Mouse (Mus musculus): ENCODE measurements around the gene Rab8a. TPM values are rescaled to one million over a fixed set of nuclear protein-coding genes. Genes with fewer than 3 reads are reported as not detected.
A peak's percentile ranks its signal among the peaks of the same experiment; 100 is the strongest.
"Not testable (repeated sequence)": the region's sequence is repeated elsewhere in the genome, so short reads cannot be mapped to it uniquely, and the experiment has no call there.

The Rab8a gene
- polyA plus RNA-seq (2017; shearing (Covaris generic)): 100 to 1,000 TPM; 134 to 245 (median 197) TPM

DNA sequence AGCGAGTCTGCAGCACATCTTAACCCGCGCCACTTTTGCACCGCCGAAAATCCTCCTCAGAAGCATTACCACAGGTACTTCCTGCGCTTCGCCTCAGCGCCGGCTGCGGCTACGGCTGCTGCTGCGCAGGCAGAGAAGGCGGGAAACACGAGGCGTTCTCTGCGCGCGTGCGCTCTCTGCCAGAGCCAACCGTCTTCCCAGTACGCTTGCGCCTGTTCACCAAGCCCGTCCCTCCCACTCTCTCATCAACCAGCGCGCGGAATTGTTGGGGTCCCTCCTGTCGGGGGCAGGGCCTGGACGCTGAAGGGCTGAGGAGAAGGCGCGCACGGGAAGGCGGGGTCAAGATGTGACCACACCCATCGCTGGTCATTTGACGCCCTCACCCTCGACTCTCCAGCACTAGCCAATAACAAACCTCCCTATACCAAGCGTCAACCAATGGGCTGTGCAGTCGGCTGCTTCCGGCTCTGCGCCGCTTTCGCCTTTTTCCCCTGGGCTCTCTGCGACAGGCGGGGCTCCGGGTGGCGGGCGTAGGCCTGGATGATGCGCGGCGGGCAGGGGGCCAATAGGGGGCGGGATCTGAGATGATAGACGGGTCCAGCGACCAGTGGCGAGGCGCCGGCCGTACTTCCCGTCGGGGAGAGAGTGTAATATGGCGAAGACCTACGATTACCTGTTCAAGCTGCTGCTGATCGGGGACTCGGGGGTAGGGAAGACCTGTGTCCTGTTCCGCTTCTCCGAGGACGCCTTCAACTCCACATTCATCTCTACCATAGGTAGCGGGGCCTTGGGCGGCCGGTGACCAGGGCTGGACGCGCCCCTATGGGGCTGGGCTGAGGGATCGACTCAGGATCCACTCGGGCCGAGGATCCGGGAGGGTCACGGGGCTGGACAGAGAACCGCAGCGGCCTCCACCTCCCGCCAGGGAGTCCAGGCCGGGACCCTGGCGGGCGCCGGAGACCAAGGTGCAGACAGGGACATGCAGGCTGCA lies at the start of gene Rab8a:
TSS of gene Rab8a (plus strand) at position 494 of the 991 bp plus-strand sequence.
- ATAC-seq: peak; percentile 89

DNA sequence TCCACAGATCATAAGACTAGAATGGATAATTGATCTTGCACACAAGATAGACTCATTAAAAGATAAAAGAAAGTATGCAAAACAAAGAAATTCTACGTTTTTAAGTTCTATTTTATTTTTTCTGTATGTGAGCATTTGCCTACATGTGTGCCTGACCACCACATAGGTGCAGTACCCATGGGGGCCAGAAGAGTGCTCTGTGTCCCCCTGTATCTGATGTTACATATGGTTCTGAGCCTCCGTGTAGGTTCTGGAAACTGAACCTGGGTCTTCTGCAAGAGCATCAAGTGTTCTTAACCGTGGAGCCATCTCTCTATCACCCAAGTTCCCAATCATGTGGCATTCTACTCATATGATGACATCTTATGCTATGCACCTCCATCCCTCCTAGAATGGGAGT lies 48.5 kb upstream of the Rab8a start:
- ATAC-seq: no peak

DNA sequence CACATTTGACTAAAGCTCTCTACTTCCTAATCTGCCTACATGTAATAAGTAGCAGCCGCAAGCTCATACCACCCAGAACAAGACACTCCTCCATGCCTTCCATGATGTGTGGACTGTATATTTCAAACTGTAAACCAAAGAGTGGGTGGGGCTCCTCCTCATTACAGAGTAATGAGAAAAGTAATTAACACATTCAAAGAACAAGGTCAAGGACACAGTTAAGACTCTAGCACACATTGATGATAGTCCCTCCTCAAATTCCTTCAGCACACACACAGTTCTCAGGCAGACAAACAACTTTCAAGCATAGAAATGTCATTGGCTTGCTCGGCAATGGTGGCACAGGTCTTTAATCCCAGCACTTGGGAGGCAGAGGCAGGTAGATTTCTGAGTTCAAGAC lies 45.8 kb upstream of the Rab8a start:
- no peak for ATAC-seq

DNA sequence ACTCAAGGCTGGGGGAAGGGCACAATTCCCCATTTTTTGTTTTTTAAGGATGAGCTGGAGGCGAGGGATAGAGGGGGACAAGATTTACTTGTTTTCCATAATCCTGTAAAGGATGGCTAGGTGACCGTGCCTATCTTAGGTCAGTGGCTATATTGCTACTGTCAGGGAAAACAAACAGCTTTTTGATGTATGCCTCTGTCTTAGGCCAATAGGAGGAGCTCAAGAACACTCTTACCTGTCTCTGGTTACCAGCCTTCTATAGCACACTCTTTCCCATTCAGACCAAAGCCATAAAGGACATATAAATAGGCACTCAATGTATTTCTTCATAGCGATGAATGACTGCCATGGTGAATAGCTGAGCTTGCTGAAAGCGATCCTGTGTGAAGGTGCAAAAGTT lies 42.4 kb upstream of the Rab8a start:
- no peak for ATAC-seq

DNA sequence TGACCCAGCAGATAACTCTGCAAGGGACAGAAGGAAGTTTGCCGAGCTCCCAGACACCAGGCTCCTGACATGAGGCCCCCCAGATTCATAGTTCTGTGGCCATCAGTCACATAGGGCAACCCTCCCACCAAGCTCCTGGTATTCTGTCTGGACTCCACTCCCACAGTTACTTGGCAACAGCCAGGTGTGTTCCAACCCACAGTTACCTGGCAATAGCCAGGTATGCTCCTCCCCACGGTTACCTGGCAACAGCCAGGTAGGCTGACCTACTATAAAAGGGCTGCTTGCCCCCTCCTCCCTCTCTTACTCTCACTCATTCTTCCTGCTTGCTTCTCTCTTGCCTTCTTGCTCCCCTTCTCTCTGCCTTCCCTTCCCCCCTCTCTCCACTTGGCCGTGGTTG lies 39.5 kb upstream of the Rab8a start:
- not testable (repeated sequence) for ATAC-seq

DNA sequence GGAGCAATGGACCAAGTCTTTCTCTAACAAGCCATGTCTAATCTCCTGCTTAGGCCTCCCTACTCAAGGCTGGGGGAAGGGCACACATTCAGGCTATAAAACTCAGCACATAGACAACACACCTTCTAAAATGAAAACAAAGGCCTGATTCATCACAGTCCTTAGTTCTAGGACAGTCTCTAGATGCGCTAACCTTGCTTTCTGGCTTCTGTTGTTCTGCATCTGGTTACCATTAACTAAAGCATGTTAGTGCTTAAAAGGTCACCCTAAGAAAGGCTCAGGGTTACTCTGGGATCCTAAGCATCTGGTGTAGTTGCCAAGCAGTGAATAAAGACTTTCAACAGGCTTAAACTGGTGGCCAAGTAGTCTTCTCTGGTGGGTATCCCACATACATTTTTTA lies 39.0 kb upstream of the Rab8a start:
- no peak for ATAC-seq

DNA sequence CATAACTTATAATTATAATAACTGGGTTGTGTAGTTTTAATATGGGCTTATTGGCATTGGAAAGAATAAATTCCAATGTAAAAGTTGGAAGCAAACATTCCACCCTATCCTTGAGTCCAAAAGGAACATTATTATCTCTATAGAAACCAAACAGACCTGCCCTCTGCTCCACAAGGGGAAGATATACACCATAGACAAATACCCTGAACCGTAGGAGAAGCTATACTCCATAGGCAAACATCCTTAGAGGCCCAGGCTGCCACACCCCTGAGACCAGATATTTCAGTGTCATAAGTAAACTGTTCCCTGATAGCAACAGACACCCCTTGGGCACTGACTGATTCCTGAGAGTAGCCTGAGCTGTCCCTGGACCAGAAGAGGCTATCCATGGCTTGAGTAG lies 33.2 kb upstream of the Rab8a start:
- no peak for ATAC-seq

DNA sequence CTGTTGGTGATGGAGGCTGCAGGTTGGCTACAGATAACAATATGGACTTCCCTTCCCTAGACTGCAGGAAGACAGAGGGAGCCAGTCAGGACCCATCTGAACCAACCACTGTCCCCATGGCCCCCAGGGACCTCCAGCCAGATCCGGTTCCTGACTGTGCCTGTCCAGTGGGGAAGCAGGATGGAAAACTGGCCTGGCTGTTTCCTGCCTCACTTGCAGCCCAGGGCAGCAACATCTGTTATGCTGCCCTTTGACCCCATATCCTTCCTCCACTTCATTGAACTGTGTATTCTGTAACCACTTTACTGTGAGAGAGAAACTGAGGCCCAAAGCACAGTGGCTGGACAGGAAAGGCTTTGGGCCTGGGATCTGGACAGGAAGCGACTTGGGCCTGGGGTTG lies 29.7 kb upstream of the Rab8a start:
- ATAC-seq: no peak

DNA sequence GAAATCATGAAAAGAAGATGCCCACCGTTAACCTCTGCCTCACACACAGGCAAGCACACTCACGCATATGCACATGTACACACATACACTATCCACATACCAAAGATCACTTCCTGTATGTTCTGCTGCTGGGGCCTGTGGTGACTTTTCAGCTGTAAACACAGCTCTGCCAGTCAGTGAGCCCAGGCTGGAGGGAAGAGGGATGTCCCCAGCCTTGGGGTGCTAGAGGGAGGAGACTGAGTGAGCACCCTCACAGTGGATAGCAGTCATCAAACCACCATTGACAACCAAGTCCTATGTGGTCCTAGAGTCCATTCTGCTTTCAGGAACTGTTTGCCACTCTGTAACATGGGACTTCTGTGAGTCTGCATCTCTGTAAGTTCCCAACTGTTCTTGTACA lies 29.1 kb upstream of the Rab8a start:
- no peak for ATAC-seq

DNA sequence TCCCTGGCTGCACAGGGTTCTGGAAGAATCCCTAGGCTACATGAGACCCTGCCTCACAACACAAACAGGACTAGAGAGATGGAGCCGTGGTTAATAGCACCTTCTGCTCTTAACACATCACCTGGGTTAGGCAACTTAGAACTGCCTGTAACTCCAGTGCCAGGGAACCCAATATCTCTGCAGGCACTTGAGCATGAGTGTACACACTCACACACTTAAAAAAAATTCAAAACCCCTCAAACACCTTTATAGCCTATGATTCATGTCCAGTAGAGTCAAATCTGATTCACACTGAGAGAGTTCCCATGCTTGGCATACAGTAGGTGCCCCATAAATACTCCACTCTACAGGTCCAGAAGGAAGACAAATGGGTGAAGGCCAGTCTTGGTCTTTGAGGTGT lies 28.6 kb upstream of the Rab8a start:
- no peak for ATAC-seq

DNA sequence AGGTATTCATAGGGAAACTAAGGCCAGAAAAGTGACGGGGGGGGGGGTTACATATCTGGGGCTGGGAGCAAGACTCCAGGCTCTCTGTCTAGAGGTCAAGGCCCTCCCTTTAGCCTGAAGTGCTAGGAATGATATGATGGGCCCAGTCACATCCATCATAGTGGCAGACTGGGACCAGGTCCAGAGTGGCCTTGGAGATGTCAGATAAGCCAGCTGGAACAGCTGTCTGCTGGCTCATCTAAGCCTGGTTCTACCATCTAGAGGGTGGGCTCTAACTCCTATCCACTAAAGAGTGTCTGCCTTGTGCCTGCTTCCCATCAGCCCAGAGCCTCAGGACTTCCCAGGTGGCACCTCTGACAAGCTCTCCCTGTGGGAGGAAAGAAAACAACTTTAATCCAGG lies 28.1 kb upstream of the Rab8a start:
- no peak for ATAC-seq

DNA sequence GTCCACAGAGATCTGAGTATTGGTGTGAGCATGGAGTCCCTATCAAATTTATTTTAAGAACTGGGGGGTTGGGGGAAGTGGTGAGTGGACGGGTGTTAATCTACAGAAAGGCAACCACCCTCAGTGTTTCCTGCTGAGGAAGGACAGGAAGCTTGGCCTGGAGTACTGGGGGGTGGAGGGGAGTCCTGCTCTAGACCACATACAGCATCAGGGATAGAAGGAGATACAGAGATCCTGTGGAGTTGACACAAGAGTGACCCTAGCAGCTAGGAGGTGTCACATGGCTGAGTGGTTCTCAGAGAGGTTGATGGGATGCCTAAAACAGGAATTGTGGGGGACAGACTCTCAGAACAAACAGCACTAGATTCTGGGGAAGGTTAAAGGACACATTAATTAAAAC lies 27.5 kb upstream of the Rab8a start:
- no peak for ATAC-seq

DNA sequence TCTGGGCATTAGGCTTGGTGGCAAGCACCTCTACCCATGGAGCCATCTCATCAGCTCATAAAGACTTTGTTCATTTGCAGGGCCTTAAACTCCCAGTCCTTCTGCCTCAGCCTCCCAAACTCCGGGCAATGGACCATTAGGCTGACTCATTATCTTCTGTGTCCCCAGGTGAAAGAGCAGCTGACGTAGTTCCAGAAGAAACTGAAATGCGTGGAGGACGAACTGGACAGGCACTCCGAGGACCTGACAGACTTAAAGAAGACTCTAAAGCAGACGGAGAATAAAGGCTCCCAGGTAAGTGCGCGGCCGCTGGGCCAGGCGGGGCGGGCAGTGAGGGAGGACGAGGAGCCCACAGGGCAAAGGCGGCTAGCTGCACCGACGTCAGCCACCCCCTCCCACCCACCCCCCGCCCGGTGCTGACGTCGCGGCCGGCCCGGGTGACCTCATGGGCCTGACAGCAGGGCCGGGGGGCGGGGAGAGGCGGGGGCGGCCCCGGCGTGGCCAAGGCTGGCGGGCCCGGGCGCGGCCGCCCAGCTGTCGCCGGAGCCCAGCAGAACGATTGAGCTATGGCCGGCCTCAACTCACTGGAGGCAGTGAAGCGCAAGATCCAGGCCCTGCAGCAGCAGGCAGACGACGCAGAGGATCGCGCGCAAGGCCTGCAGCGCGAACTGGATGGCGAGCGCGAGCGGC lies 26.1 kb upstream of the Rab8a start, which contains the start of gene Tpm4:
TSS of gene Tpm4 (plus strand) at position 220 of the 690 bp plus-strand sequence.
- ATAC-seq: peak; percentile 22

DNA sequence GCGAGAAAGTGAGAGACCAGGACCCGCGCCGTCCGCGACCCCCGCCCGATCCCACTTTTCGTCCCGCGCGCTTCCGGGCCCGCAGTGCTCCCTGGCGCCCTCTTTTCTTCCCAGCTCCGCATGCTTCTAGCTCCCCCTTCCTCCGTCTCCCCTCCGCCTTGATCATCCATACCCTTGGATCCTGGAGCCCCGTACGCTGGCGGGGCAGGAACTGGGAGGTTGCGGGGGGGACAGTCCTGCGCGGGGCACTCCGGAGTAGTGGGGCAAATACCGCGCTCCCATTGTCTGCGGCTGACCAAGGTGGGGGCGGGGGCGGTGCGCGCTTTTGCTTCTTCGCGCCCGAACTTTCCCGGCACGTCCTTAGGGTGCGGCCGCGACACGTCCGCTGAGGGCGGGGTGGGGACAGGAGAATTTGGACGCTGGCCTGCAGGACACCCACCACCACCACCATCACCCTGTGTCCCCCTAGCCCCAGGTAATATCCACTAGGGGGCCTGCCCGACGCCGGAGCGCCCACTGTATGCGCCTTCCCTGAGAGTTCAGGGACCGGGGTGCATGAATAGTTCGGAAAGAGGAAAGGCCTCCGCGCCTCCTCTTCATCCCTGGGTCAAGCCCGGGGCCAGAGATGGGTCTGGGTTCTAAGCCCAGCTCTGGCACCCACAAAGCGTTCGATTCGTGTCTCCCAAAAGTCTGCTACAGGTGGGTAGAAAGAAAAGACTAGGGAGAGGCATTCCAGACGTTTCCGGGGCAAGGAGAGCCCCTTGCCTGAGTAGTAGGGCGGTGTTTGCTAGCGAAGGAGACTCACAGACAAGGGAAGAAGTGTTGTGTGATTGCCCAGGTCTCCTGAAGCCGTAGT lies 25.3 kb upstream of the Rab8a start:
- no peak for ATAC-seq

DNA sequence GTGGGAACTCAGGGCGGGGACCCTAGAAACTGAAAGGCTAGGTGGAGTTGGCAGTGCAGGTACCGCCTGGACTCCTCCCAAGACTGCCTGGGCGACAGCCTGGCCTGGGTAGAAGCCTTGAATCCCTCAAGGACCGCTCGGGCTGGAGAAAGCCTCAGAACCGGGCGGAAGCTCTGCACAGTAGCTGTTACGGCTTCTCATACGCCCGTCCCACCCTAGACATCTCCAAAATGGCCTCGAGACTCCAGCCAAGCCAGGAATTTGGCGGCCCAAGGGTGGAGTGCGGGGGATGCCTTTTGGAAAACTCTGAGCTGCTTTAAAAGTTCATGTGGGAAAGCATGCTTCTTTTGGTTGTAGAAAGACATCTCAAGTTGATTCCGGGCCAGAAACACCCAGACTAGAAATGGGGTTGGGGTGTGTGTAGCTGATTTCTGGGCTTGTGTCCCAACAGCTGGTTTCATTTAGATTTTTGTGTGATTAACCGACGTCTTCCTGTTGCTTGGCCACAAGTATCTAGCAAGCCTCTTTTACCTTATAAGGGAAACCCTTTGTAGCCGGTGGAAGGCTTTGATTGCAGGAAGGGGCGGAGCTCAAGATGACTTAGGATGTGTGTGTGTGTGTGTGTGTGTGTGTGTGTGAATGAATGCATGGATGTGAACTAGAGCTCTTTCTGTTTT lies 24.6 kb upstream of the Rab8a start:
- peak; percentile 86 for ATAC-seq

DNA sequence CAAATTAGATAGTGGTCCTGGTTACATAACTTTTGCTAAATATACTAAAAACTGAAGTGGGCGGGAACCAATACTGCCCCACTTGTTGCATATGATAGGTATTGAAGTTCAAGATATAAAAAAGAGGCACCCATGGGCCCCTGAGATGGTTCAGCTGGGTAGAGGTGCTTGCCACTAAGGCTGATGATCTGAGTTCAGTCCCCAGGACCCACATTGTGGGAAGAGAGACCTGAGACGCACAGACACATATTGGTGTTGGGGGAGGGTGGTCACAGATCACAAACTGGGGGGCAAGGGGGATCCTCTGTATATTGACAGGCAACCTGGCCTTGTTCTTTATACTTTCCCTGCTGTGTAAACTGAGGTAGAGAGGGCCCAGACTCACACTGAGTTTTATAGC lies 23.6 kb upstream of the Rab8a start:
- ATAC-seq: no peak

DNA sequence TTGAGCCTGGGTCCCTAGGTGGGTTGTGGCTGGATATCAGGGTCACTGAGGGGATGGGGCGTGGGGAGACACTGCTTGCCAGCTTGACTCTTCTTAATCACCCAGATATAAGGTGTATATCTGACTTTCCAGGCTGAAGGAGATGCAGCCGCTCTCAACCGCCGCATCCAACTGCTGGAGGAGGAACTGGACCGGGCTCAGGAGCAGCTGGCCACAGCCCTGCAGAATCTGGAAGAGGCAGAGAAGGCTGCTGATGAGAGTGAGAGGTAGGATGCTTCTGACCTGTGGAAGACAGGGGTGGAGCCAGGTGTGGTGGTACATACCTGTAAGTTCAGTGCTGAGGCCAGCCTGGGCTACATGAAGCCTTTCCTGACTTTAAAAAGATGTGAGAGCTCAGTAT lies 22.5 kb upstream of the Rab8a start:
- no peak for ATAC-seq

DNA sequence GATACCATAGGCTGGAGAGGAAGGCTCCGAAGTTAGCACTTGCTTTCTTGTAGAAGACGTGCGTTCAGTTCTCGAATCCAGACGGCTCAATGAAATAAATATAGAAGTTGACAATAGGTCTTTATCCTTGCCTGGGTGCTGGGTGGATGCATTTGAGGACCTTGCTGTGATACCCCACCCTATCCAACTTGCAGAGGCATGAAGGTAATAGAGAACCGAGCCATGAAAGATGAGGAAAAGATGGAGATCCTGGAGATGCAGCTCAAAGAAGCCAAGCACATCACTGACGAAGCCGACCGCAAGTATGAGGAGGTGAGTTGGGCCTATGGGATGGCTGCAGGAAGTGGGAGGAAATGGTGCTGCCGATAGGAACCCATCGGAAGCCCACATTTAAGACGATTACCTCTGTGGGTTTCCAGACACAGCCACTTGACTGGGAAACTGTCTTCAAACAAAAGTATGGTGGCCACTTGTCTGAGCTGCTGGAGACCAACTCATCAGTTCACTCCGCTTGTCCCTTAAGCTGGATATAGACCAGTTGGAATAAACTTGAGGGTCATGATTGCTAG lies 17.7 kb upstream of the Rab8a start:
- no peak for ATAC-seq

DNA sequence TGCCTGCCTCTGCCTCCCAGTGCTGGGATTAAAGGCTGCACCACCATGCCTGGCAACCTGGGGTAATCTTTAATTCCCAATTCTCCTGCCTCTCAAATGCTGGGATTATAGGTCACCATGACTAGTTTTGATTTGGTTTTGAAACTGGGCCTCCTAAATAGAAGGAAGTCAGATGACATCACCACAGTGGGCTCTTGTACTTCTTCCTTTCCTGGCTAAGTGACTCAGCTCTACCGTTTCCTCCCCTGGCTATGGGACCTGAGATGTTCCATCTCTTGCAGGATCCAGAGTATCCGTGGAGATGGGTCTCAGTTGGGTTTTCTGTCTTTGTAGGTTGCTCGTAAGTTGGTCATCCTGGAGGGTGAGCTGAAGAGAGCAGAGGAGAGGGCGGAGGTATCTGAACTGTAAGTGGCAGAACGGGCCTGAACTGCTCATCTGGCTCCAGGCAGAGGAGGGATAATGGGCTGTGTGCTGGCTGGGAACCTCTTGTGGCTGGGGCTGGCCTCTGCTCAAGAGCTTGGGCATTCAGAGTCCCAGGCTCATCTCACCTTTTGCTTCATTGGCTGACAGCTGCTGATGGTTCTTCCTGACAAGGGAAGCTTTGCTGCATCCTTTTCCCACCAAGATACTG lies 16.5 kb upstream of the Rab8a start:
- peak; percentile 10 for ATAC-seq

DNA sequence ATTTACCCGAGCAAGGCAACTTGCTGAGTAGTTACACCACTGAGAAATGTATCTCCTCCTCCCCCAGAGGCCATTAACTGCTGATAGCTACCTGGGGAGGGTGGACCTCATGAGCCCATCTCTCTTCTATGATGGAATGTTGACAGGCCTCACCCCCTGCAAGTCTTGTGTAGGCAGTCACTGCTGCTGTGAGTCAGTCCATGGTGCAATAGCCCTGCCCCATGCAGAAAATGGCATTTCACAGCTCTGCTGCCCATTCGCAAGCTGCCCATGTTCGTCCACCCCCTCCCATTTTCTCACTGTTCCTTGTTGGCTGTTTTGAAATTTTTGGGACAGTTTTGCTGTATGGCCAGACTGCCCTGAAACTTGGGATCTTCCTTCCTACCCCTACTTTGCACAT lies 15.5 kb upstream of the Rab8a start:
- ATAC-seq: no peak

DNA sequence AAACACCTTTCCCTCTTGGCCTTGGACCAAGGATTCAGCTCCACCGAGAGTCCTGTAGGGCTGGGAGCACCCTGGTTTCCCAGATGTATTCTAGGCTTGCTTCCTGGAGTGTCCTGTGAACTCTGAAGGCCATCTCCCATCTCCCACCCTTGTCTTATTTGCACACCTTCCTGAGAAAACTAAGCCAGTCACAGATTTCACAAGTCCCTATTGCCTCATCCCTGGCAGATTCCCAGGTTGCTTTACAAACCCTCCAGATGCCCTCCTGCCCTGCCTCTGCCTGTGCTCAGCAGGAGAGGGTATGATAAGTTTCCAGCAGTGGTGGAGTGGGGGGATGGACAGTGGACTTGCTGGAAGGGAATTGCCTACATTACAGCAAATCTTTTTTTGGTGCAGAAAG lies 14.9 kb upstream of the Rab8a start:
- no peak for ATAC-seq
